Mouse (Mus musculus) midbrain, postnatal 0 days (tissue): ENCODE data around the gene Usp22. TPM values are rescaled to one million over a fixed set of nuclear protein-coding genes. Genes with fewer than 3 reads are reported as not detected.

Experiments
- ATAC-seq: fragments of 200-750 bp; cut with Nextera tagmentation; 2 replicates; pipeline ENCODE4 v1.8.0; 2017; ENCODE audit warnings: moderate number of reproducible peaks, mild to moderate bottlenecking, moderate TSS enrichment, moderate library complexity; ENCODE audit not compliant: low FRiP score
- DNase-seq: peaks from one replicate; pipeline ENCODE4 v3.0.0-alpha.2; 2015; ENCODE audit warnings: low spot score
- H3K27ac ChIP-seq: fragments of 300-500 bp; sonication (generic); 2 replicates; pipeline ENCODE4 v1.5.1; 2014; ENCODE audit warnings: low read depth, mild to moderate bottlenecking, low read length, mixed read lengths
- H3K27me3 ChIP-seq: fragments of 300-500 bp; sonication (generic); 2 replicates; pipeline ENCODE4 v1.6.1; 2014; ENCODE audit warnings: low read length, control low read depth, mixed read lengths; ENCODE audit not compliant: insufficient read depth
- H3K36me3 ChIP-seq: fragments of 300-500 bp; sonication (generic); 2 replicates; pipeline ENCODE4 v1.6.1; 2014; ENCODE audit warnings: low read length, control low read depth, mixed read lengths; ENCODE audit not compliant: insufficient read depth
- H3K4me1 ChIP-seq: fragments of 300-500 bp; sonication (generic); 2 replicates; pipeline ENCODE4 v1.6.1; 2014; ENCODE audit warnings: mild to moderate bottlenecking, control low read depth, antibody characterized with exemption, low read length, mixed read lengths; ENCODE audit not compliant: insufficient read depth
- H3K4me2 ChIP-seq: fragments of 300-500 bp; sonication (generic); 2 replicates; pipeline ENCODE4 v1.6.1; 2014; ENCODE audit warnings: low read depth, mild to moderate bottlenecking, low read length, mixed read lengths; ENCODE audit not compliant: poor library complexity, severe bottlenecking
- H3K4me3 ChIP-seq: fragments of 300-500 bp; sonication (generic); 2 replicates; pipeline ENCODE4 v1.5.1; 2014; ENCODE audit warnings: low read depth, mild to moderate bottlenecking, low read length, moderate library complexity
- H3K9ac ChIP-seq: fragments of 300-500 bp; sonication (generic); replicated peaks from 2 replicates; pipeline ENCODE4 v1.6.1; 2014; ENCODE audit warnings: mild to moderate bottlenecking, low read length, moderate library complexity, mixed read lengths; ENCODE audit not compliant: poor library complexity, severe bottlenecking
- H3K9me3 ChIP-seq: fragments of 300-500 bp; sonication (generic); 2 replicates; pipeline ENCODE4 v1.6.1; 2016; ENCODE audit warnings: low read length, control low read depth
- CTCF ChIP-seq: IDR thresholded peaks from 2 replicates; pipeline ENCODE4 v1.5.1; 2016; ENCODE audit warnings: antibody characterized with exemption, mild to moderate bottlenecking
- WGBS: fragments of 180-500 bp; shearing (Covaris S2); extraction: QIAGEN DNeasy Blood & Tissue Kit; methylation state at CpG from one replicate; pipeline ENCODE4 v1.1.7; 2014; 5-methylcytosine and 5-hydroxymethylcytosine counted together
- polyA plus RNA-seq: library from polyadenylated mRNA; unstranded; fragments of >200 nt; fragmentation: Nextera tagmentation; extraction: Ambion mirVana; gene quantifications from 2 replicates; pipeline ENCODE4 v1.2.1, GENCODE M21; 2015
- total RNA-seq: library from RNA; depleted of rRNA; stranded (reverse); fragments of >200 nt; gene quantifications from 2 replicates; pipeline ENCODE4 v1.2.3, GENCODE M21; 2014

The Usp22 gene
- total and polyA plus RNA-seq, 2 experiments from 2014 or later, result 355 to 637 TPM

DNA sequence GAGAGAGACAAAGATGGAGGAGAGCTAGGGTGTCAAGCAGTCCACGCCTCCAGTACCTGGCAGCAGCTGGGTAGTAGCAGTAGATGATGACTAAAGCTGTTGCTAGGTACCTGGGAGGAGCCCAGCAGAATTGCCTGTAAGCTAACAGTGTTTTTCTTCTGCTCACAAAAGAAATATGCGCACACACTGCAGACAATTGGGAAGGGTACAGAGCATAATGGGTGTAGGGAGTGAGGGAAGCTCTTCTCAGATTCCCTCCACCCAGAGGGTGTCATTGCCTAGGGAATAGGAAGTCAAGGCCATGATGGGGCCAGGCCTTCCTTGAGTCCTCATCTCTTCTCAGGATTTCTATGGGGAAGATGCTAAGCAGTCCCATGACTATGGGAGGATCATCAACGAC lies 41.1 kb upstream of the Usp22 start:
- Histone ChIP-seq H3K9ac (no peak overlapping the region), H3K4me1 (no peaks in the 10 kb centered on the region), H3K27me3 (0 out of 2 replicates have a peak, but pooled peaks cover 3% of the 10 kb centered on the region), H3K9me3 (no peaks in the 10 kb centered on the region), H3K36me3 (no peaks in the 10 kb centered on the region), H3K27ac (no peak overlapping the region), H3K4me2 (no peak overlapping the region), H3K4me3 (no peak overlapping the region)
- DNase-seq (no peak), ATAC-seq (no peak)
- TF ChIP-seq CTCF, result no peak
- 87% methylated on average over 3 of the region's 3 CpGs for WGBS

DNA sequence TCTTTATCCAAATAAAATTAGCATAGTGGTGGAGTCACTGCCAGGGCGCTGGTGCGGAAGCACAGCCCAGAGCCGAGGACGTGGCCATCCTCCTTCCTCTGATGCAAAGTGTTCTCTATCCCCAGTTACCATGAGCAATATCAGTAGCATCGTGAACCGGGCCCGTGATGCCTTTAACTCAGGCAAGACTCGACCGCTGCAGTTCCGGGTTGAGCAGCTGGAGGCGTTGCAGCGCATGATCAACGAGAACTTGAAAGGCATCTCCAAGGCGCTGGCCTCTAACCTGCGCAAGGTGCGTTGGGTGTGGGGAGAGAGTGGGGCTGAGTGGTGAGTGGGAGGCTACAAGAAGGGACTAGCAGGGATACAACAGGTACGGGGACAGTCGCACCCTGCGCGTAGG lies 37.2 kb upstream of the Usp22 start:
- H3K4me3 ChIP-seq, result no peak overlapping the region
- ATAC-seq, result no peak

DNA sequence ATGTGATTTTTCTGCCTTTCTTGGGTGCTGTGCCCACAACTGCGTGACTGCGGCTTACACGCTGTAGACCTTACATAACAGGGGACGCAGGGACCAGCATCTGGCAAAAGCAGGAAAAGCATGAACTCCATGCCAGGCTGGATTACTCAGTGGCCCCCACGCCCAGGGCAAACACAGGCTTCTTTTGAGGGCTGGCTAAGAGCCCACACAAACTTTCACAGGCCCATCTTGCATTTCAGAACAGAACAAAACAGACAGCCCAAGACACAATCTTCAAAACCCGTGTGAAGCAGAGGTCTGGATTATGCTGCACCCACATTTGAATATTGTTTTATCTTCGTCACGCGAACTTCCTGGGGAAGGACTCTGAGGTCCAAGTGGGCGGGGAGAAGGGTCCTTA lies 33.5 kb upstream of the Usp22 start:
- TF ChIP-seq CTCF, result no peak

More for the DNA sequence above, 37.2 kb upstream of the Usp22 start:
- Histone ChIP-seq H3K4me1 (0 out of 2 replicates have a peak, but pooled peaks cover 3% of the 10 kb centered on the region), H3K9me3 (no peaks in the 10 kb centered on the region), H3K4me2 (no peak overlapping the region), H3K27me3 (0 out of 2 replicates have a peak, but pooled peaks cover 3% of the 10 kb centered on the region), H3K27ac (no peak overlapping the region), H3K9ac (no peak overlapping the region), H3K36me3 (no peaks in the 10 kb centered on the region)
- 44% methylated on average over 20 of the region's 20 CpGs for WGBS
- no peak for DNase-seq
- no peak for TF ChIP-seq CTCF

DNA sequence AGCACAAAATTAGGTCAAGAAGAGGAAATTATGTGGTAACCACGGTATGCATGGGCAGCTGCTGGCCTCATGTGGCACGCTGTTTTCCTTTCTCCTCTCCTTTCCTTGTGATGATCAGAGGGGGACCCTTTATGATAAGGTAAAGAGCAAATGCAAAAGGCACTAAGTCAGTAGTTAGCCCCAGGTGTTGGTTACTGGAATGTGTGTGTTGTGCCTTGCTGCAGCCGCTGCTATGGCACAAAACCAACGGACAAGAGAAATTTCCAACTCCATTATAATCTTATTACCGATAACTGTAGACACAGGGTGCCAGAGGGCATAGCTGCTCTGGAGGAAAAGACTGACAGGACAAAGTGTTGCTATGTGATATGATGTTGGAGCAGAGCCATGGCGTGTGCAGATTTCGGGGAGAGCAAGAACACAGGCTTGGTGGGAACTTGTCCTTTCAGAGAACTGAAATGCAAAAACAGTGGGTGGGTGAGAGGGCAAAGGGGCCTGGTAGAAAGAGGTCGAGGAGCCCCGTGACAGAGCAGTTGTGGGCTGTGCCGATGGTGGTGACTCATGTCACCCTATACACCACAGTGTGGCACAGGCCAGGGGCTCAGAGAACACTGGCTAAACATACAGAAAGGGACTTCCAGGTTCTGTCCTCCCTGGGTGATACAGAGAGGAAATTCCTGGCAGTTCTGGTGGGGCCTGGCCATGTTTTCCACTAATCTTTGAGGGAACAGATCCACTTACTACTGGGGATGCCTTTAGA lies 32.8 kb upstream of the Usp22 start, which contains the start of gene Aldh3a1:
Gene Aldh3a1, plus strand, starts transcription at position 51 of the 760 bp plus-strand sequence.
- TF ChIP-seq CTCF, result no peak
- WGBS, result 56% methylated on average over 10 of the region's 10 CpGs

More for the DNA sequence above, 33.5 kb upstream of the Usp22 start:
- ATAC-seq, result no peak
- H3K4me2 ChIP-seq, result no peak overlapping the region
- H3K27me3 ChIP-seq, result 0 out of 2 replicates have a peak, but pooled peaks cover 3% of the 10 kb centered on the region
- no peaks in the 10 kb centered on the region for H3K36me3 ChIP-seq
- H3K27ac ChIP-seq, result no peak overlapping the region
- no peak overlapping the region for H3K9ac ChIP-seq
- WGBS, result 78% methylated on average over 10 of the region's 10 CpGs
- H3K4me1 ChIP-seq, result 0 out of 2 replicates have a peak, but pooled peaks cover 6% of the 10 kb centered on the region
- no peaks in the 10 kb centered on the region for H3K9me3 ChIP-seq
- no peak for DNase-seq
- H3K4me3 ChIP-seq, result no peak overlapping the region

DNA sequence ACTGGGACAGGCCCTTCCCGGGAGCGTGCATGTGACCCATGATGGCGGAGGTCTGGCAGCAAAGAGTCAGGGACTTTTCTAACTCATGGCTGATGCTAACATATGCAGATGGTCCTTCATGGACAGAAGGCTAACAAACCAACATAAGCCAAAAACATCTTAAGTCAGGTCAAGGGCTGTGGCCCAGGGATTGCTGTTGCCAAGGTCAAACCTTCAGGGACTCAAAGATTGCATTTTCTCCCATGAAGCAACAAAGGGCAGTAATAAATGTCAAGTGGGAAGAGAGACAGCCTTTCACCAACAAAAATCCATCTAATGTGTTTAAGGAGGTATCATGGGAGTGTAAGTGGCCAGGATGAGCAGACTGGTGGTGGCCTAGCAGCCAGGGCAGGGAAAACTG lies 31.3 kb upstream of the Usp22 start:
- H3K36me3 ChIP-seq, result no peaks in the 10 kb centered on the region
- H3K9me3 ChIP-seq, result no peaks in the 10 kb centered on the region
- H3K27ac ChIP-seq, result no peak overlapping the region
- ATAC-seq (no peak), DNase-seq (no peak)
- H3K4me1 ChIP-seq, result 0 out of 2 replicates have a peak, but pooled peaks cover 6% of the 10 kb centered on the region
- H3K9ac ChIP-seq, result no peak overlapping the region
- no peaks in the 10 kb centered on the region for H3K27me3 ChIP-seq
- no peak for TF ChIP-seq CTCF
- no peak overlapping the region for H3K4me3 ChIP-seq
- no peak overlapping the region for H3K4me2 ChIP-seq
- 95% methylated on average over 3 of the region's 3 CpGs for WGBS

More for the DNA sequence above, 32.8 kb upstream of the Usp22 start, which contains the start of gene Aldh3a1:
- Histone ChIP-seq H3K9ac (no peak within 1 kb of the TSS), H3K9me3 (no peaks in the 10 kb centered on the region), H3K27ac (no peak within 1 kb of the TSS), H3K4me3 (no peak within 1 kb of the TSS), H3K27me3 (0 out of 2 replicates have a peak, but pooled peaks cover 3% of the 10 kb centered on the region), H3K4me2 (no peak within 1 kb of the TSS), H3K36me3 (no peaks in the 10 kb centered on the region), H3K4me1 (0 out of 2 replicates have a peak, but pooled peaks cover 6% of the 10 kb centered on the region)
- DNase-seq (no peak), ATAC-seq (no peak)
